Mouse (Mus musculus) cerebellum, adult 2 months (tissue): ENCODE results near the gene Slc17a2.

Experiments used
- CTCF ChIP-seq: fragments of 200-500 bp; IDR thresholded peaks from 2 replicates; pipeline ENCODE4 v1.5.1; 2011; ENCODE audit warnings: low read depth, mild to moderate bottlenecking, control low read depth, low read length, moderate library complexity, borderline replicate concordance; ENCODE audit not compliant: insufficient read depth
- POLR2A ChIP-seq: fragments of 200-500 bp; IDR thresholded peaks from 2 replicates; pipeline ENCODE4 v1.6.1; 2011; ENCODE audit warnings: low read length, control low read depth, borderline replicate concordance; ENCODE audit not compliant: insufficient read depth

- no peak for TF ChIP-seq POLR2A
- no peak for TF ChIP-seq CTCF
Observed at GRCm38 (mm10) chr13:23867405-23867804, 60.6 kb downstream of the Slc17a2 start, which contains the start of gene Slc17a1.
